Mouse (Mus musculus): ENCODE data around the gene Alk. TPM values are rescaled to one million over a fixed set of nuclear protein-coding genes. Genes with fewer than 3 reads are reported as not detected.

The Alk gene
- polyA plus RNA-seq, 1 experiment from 2014 or later: 0.03 TPM

- WGBS: 50% methylated on average over 6 of the region's 6 CpGs
- Histone ChIP-seq H3K9ac (no peak overlapping the region), H3K36me3 (ENCODE audit: insufficient read depth) (no peaks in the 10 kb centered on the region), H3K4me2 (no peak overlapping the region), H3K4me3 (ENCODE audit: low read depth, low read length) (no peak overlapping the region), H3K4me1 (ENCODE audit: insufficient read depth) (no peaks in the 10 kb centered on the region), H3K27ac (ENCODE audit: low read depth) (no peak overlapping the region), H3K27me3 (ENCODE audit: insufficient read depth, low read length) (no peaks in the 10 kb centered on the region), H3K9me3 (ENCODE audit: low read depth, low read length) (no peaks in the 10 kb centered on the region)
- DNase-seq: peak; percentile 67
- no peak for ATAC-seq (ENCODE audit: insufficient read depth)
- TF ChIP-seq CTCF (IDR thresholded peaks at IDR 0.05; ENCODE audit: low read depth): no peak
These were observed 536.3 kb downstream of the Alk start for GRCm38 (mm10) chr17:72068176-72068575.

- H3K4me3 ChIP-seq (ENCODE audit: low read depth, low read length): no peak overlapping the region
- no peak overlapping the region for H3K4me2 ChIP-seq
- no peak for TF ChIP-seq CTCF (IDR thresholded peaks at IDR 0.05; ENCODE audit: low read depth)
- ATAC-seq (ENCODE audit: insufficient read depth): no peak
- no peak overlapping the region for H3K27ac ChIP-seq (ENCODE audit: low read depth)
- H3K4me1 ChIP-seq (ENCODE audit: insufficient read depth): no peaks in the 10 kb centered on the region
- H3K9me3 ChIP-seq (ENCODE audit: low read depth, low read length): no peaks in the 10 kb centered on the region
- WGBS: 75% methylated on average over 3 of the region's 3 CpGs
- H3K27me3 ChIP-seq (ENCODE audit: insufficient read depth, low read length): no peaks in the 10 kb centered on the region
- DNase-seq: no peak
- H3K9ac ChIP-seq: no peak overlapping the region
- no peaks in the 10 kb centered on the region for H3K36me3 ChIP-seq (ENCODE audit: insufficient read depth)
These were observed 541.4 kb downstream of the Alk start for GRCm38 (mm10) chr17:72062978-72063377.

GRCm38 (mm10) chr17:72059312-72059711, 545.1 kb downstream of the Alk start:
- Histone ChIP-seq H3K9me3 (ENCODE audit: low read depth, low read length) (no peaks in the 10 kb centered on the region), H3K27me3 (ENCODE audit: insufficient read depth, low read length) (no peaks in the 10 kb centered on the region), H3K9ac (no peak overlapping the region), H3K4me2 (no peak overlapping the region), H3K27ac (ENCODE audit: low read depth) (no peak overlapping the region), H3K36me3 (ENCODE audit: insufficient read depth) (no peaks in the 10 kb centered on the region), H3K4me1 (ENCODE audit: insufficient read depth) (no peaks in the 10 kb centered on the region), H3K4me3 (ENCODE audit: low read depth, low read length) (no peak overlapping the region)
- ATAC-seq (ENCODE audit: insufficient read depth) (no peak), DNase-seq (no peak)
- 51% methylated on average over 7 of the region's 7 CpGs for WGBS
- no peak for TF ChIP-seq CTCF (IDR thresholded peaks at IDR 0.05; ENCODE audit: low read depth)

GRCm38 (mm10) chr17:72045671-72046070, 558.8 kb downstream of the Alk start:
- no peak for ATAC-seq (ENCODE audit: insufficient read depth)
- H3K4me3 ChIP-seq (ENCODE audit: low read depth, low read length): no peak overlapping the region
- no peaks in the 10 kb centered on the region for H3K4me1 ChIP-seq (ENCODE audit: insufficient read depth)
- DNase-seq: no peak
- no peak overlapping the region for H3K9ac ChIP-seq
- H3K9me3 ChIP-seq (ENCODE audit: low read depth, low read length): no peaks in the 10 kb centered on the region
- H3K36me3 ChIP-seq (ENCODE audit: insufficient read depth): no peaks in the 10 kb centered on the region
- H3K27me3 ChIP-seq (ENCODE audit: insufficient read depth, low read length): no peaks in the 10 kb centered on the region
- no peak overlapping the region for H3K27ac ChIP-seq (ENCODE audit: low read depth)
- TF ChIP-seq CTCF (IDR thresholded peaks at IDR 0.05; ENCODE audit: low read depth): no peak
- H3K4me2 ChIP-seq: no peak overlapping the region
- 95% methylated on average over 2 of the region's 2 CpGs for WGBS

- ATAC-seq (ENCODE audit: insufficient read depth): no peak
- Histone ChIP-seq H3K27ac (ENCODE audit: low read depth) (no peak overlapping the region), H3K36me3 (ENCODE audit: insufficient read depth) (no peaks in the 10 kb centered on the region), H3K4me2 (no peak overlapping the region), H3K9me3 (ENCODE audit: low read depth, low read length) (no peaks in the 10 kb centered on the region), H3K9ac (no peak overlapping the region), H3K4me3 (ENCODE audit: low read depth, low read length) (no peak overlapping the region), H3K27me3 (ENCODE audit: insufficient read depth, low read length) (no peaks in the 10 kb centered on the region), H3K4me1 (ENCODE audit: insufficient read depth) (no peaks in the 10 kb centered on the region)
- DNase-seq: no peak
- TF ChIP-seq CTCF (IDR thresholded peaks at IDR 0.05; ENCODE audit: low read depth): no peak
- WGBS: 69% methylated on average over 11 of the region's 11 CpGs
These were observed 560.6 kb downstream of the Alk start for GRCm38 (mm10) chr17:72043667-72044390.

GRCm38 (mm10) chr17:72043001-72043666, 561.3 kb downstream of the Alk start:
- no peak for ATAC-seq (ENCODE audit: insufficient read depth)
- 65% methylated on average over 9 of the region's 9 CpGs for WGBS
- no peak for TF ChIP-seq CTCF (IDR thresholded peaks at IDR 0.05; ENCODE audit: low read depth)

GRCm38 (mm10) chr17:72039176-72039948, 565.1 kb downstream of the Alk start:
- H3K4me1 ChIP-seq (ENCODE audit: insufficient read depth): no peaks in the 10 kb centered on the region
- no peak overlapping the region for H3K4me2 ChIP-seq
- H3K9ac ChIP-seq: no peak overlapping the region
- 67% methylated on average over 7 of the region's 7 CpGs for WGBS
- no peak overlapping the region for H3K4me3 ChIP-seq (ENCODE audit: low read depth, low read length)
- no peaks in the 10 kb centered on the region for H3K9me3 ChIP-seq (ENCODE audit: low read depth, low read length)
- H3K36me3 ChIP-seq (ENCODE audit: insufficient read depth): no peaks in the 10 kb centered on the region
- no peak overlapping the region for H3K27ac ChIP-seq (ENCODE audit: low read depth)
- DNase-seq (no peak), ATAC-seq (ENCODE audit: insufficient read depth) (no peak)
- TF ChIP-seq CTCF (IDR thresholded peaks at IDR 0.05; ENCODE audit: low read depth): no peak
- H3K27me3 ChIP-seq (ENCODE audit: insufficient read depth, low read length): no peaks in the 10 kb centered on the region

More at GRCm38 (mm10) chr17:72043001-72043666, 561.3 kb downstream of the Alk start:
- Histone ChIP-seq H3K4me3 (ENCODE audit: low read depth, low read length) (no peak overlapping the region), H3K27me3 (ENCODE audit: insufficient read depth, low read length) (no peaks in the 10 kb centered on the region), H3K4me2 (no peak overlapping the region), H3K27ac (ENCODE audit: low read depth) (no peak overlapping the region), H3K9me3 (ENCODE audit: low read depth, low read length) (no peaks in the 10 kb centered on the region), H3K9ac (no peak overlapping the region), H3K36me3 (ENCODE audit: insufficient read depth) (no peaks in the 10 kb centered on the region), H3K4me1 (ENCODE audit: insufficient read depth) (no peaks in the 10 kb centered on the region)
- peak; percentile 64 for DNase-seq
